Mouse (Mus musculus): Measurements from ENCODE around the gene Tas1r3.

The Tas1r3 gene

DNA sequence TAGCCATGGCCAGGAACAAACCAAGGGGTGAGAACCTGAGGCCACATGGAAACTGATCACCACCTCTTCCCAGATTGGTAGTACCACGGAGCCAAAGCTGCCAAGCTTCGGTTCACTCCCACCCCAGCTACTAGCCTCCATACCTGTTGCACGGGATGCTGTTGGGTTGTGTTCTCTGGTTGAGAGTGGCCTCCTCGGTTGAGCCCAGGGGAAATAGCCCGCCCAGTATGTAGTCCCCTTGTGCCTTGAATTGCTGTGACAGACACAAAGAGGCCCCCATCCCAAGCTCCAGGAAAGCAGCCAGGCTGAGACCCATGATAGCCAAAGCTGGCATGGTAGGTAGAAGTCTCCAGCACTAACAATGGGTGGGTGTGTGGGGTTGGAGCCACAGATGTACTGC lies at the start of gene Tas1r3:
Gene Tas1r3 (minus strand): TSS at position 362 of the 400 bp plus-strand sequence.
- no peak for DNase-seq (ENCODE audit: low read depth, low spot score)

DNA sequence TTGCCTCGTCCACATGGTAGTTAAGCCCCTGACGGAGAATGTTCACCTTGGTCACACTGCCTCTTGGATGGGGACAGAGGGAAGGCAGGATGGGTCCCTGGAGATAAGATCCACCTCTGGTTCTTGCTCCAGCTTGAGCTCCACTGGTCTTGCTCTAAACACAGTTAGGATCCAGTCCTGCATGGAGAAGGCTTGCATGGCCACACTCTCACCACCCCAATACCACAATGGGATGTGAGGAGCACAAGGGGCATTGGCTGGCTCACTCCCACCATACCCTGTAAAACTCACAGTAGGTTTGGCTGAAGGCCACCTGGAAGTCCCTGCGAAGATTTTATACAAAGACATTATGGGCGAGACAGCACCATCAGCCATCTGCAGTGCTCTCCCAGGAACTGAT lies 45.6 kb upstream of the Tas1r3 start:
- no peak for DNase-seq (ENCODE audit: low read depth, low spot score)

DNA sequence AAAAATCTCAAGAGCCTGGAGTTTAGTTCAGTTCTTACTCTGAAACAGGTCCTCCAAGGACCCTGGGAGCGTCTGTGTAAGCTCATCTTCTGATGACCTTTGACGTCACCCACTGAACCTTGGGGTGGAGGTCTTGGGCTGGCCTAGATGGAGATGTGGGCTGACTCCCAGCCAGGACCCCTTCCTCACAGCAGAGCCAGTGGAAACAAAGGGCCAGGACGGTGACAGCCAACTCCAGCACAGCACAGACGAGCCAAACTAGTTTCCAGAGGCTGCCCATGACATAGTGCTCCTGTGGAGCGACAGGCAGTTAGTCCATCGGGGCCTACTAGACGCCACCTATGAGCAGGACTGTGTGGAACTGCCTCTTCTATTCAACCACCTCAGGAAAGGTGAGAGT lies 45.1 kb upstream of the Tas1r3 start:
- no peak for DNase-seq (ENCODE audit: low read depth, low spot score)

DNA sequence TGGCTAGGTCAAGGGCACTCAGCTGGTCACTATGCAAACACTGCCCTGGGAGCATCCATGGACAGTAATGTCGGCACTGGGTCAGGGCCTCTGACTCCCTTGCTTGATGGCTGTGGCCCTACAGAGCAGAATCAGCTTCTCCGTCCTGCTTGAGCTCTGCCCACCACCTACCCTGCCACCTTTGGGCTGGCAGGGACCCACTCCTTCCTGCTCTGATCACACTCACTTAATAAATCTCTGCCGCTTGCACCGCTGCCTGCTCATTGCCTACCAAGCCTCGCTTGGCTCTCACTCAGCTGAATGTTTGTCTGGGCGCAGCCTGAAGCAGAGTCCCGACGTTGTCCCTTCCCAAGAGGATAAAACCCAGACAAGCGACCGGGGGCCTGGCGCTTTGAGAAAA lies 43.8 kb upstream of the Tas1r3 start:
- DNase-seq (ENCODE audit: low read depth, low spot score): no peak

DNA sequence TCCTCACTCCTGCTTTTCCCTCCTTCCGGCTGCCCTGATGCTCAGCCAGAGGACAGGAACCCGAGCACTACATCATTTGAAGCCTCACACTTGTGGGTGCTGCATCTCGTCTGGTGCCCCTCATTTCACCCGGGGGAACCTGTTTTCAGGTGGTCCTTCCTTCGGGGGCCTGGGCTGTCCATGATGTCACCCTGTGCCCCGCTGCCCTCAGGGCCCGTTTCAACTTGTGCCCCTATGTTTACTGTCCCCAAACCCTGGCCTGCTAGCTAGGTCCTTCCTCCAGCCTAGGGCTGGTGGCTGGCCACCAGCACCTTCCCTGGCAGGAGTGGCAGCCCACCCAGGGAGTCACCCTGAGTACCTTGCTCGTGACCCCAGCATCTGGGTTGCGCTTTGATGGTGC lies 43.0 kb upstream of the Tas1r3 start:
- no peak for DNase-seq (ENCODE audit: low read depth, low spot score)

DNA sequence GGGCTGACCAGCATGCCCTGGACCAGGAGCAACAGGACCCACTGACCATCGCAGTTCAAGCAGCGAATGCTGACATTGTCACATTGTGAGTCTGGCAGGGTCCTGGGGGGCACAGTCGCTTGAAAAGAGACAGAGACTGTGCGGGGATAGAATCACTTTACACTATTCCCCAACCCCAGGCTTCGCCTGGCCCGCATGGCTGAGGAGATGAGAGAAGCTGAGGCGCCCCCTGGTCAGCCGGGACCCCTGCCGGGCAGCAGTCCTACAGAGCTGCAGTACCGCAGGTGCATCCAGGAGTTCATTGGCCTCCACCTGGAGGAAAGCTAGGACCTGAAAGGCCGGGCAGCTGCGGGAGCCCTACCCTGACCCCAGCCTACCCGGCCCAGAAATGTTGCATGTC lies 42.5 kb upstream of the Tas1r3 start:
- no peak for DNase-seq (ENCODE audit: low read depth, low spot score)

DNA sequence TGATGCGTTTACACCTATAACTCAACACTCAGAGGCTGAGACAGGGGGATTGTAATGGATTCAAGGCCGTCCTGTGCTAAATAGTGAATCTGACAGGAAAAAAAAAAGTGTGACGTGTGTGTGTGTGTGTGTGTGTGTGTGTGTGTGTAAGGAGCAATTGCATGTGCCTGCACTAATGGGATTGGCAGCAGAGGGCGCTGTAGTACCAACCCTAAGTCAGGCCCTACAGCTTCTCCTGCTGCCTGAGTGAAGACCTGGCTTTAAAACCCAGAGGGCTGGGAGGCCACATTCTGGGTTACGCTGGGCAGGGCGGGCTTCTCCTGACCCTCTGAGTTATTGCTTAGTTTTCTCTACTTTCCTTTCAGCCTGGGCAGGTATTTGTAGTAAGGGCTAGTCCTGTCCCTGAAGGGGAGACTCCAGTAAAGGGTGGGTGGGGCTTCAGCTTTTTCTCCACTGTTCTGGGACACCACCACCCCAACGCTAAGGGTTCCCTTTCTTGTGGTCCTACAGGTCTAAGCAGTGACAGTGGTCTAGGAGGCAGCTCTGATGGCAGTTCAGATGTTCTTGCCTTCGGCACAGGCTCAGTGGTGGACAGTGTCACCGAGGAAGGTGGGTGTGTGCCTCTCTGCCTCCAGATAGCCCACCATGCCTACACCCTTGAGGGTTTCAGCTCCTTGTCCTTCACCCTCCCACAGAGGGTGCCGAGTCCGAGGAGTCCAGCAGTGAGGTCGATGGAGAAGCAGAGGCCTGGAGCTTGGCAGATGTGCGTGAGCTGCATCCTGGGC lies 41.3 kb upstream of the Tas1r3 start:
- DNase-seq (ENCODE audit: low read depth, low spot score): no peak

DNA sequence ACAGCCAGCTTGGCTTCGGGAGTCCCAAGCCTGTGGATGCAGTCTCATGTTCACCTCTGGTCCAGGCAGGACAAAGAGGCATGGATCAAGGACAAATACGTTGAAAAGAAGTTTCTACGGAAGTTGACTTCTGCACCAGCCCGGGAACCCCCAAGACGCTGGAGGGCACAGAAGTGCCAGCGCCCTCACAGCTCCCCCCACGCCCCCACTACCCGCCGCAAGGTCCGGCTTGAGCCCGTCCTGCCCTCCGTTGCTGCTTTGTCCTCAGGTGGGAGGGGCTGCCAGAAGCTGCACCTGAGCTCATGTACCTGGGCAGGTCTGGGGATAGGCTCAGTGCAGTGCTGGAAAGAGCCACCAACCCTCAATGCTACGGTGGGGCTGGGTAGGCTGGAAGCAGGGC lies 40.1 kb upstream of the Tas1r3 start:
- no peak for DNase-seq (ENCODE audit: low read depth, low spot score)

DNA sequence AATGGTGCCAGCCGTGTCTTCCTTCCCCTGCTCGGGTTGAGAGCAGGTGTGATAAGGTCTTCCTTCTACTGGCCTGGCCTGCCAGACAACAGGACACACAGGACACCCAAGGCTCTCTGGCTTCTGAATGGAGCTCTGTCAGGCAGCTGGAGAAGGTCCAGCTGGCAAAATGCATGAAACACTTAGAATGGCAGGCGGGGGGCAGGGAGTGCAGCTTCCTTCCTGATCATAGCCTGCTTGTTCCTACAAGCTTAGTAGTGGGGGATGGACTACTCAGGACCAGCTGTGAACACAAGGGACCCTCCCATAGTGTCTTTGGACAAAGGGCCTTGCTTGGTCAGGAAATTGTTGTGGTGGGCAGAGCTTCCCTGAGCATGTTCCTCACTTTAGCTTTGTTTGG lies 38.0 kb upstream of the Tas1r3 start:
- DNase-seq (ENCODE audit: low read depth, low spot score): no peak

DNA sequence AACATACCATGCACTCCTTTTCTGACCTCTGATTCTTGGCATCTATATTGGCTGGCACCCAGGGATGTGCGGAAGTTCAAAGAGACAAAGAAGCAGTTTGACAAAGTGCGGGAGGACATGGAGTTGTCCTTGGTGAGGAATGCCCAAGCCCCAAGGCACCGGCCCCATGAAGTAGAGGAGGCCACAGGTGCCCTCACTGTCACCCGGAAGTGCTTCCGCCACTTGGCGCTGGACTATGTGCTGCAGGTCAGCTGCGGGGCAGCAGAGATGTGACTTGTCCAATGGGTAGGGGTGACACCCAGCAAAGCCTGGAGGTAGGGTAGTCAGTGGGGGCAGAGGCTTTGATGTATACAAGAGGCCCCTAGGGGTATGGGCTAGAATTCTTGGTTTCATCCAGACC lies 36.2 kb upstream of the Tas1r3 start:
- DNase-seq (ENCODE audit: low read depth, low spot score): no peak

DNA sequence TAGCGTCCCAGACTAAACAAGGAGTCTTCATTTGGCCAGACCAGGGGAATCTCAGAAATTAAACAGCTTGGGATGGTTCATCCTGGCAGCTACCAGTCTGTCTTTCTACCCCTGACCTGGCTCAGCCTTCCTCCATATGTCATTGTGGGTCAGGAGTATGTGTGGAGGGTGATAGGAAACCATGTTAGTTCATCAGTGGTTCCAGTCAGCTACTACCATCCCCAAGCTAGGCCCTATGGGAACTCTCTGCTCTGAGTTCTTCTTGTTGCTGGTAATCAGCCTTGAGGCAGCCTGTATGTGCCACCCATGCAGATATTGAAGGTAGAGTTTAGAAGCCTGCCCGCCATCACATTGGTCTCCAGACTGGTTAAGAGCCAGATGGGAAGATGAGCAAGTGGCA lies 35.2 kb upstream of the Tas1r3 start:
- DNase-seq (ENCODE audit: low read depth, low spot score): no peak

DNA sequence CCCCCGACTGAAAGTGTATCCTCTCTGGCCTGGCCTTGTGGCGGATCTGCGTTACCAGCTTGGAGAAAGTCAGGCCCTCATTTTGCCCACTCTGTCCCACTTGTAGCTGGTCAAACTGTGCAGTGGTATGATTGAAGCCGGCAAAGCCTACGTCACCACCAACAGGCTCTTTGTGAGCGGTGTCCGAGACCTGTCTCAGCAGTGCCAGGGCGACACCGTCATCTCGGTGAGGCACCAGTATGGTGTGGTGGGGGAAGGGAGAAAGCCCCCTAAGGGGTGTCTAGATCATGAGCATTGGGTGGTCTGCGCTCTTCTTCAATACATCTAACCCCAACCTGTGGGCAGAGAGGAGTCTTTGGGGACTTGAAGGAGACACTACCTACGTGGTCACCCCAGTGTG lies 33.3 kb upstream of the Tas1r3 start:
- DNase-seq (ENCODE audit: low read depth, low spot score): no peak

DNA sequence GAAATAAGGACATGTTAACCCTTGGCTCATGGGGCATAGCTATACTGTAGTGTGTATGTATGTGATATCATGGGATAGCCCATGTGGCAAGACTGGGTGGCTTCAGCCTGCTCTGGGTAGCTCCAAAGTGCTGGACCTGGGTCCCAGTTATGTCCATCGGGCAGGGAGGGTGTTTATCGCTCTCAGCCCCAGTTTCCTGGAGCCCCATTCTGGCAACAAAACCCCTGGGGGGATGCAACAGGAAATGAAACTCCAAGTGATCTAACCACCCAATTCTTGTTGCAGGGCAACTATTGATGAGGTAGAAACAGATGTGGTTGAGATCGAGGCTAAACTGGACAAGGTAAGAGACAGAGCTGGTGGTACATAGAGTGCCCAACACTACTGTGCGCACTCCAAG lies 32.7 kb upstream of the Tas1r3 start:
- DNase-seq (ENCODE audit: low read depth, low spot score): no peak

DNA sequence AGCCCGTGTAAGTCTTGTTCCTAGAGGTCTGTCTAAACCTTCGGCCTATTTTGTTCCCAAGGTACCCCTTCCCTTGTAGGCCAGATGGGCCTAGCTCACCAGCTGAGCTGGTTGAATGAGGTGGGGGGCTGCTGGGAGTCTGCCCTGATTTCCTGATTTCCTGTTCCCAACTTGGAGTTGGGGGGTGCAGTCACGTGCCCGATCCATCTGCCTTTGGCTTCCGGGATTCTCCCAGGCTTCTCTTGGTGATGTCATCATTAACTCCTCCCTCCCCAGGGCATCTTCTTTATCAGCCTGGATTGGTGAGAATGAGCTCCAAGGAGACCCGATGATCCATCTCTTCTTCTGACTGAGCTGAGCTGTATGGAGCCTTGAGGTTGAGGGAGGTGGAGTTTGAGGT lies 32.1 kb upstream of the Tas1r3 start:
- DNase-seq (ENCODE audit: low read depth, low spot score): no peak

DNA sequence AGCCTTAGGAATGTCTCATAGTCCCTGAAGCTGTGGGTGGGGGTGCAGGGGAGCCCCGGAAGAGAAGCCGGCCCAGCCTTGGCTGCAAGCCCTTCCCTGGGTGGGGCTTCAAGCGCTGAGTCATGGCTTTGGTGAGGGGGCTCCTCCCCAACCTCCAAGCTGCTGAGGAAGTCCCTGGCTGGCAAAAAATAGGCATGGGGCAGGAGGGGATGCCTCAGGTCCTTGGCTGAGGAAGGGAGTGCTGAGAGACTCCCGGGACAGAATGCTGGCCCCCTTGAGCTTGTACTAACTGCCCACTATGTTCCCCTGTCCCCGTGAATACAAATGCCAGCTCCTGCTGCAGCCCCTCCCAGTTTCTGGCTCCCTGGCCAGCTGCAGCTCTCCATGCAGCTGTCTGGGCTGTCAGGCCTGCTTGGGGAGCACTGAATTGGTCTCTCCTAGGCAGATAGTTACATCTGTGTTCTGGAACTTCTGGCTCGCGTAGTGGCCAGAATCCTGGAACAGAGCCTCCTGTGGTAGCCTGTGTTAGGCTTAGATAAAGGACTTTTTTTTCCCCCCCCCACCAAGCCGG lies 31.2 kb upstream of the Tas1r3 start:
- DNase-seq (ENCODE audit: low read depth, low spot score): no peak

DNA sequence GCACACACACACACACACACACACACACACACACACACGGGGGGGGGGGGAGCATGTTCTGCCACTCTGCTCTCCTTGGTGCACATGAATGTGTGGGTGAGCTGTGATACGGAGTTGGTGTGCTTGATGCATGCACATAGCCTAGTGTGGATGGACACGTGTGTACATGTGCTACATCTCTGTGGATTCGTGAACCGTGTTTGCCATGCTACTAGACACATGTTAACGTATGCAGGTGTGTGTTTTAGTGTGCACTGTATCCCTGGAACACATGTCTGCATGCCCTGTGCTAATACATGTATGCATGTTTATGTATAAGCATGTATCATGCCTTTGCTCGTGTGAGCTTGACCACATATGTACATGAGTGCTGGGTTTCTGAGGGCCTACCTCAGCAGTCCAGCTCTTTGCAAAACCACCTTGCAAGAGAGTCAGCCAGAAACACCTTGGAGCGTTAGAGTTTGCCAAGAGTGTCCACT lies 30.1 kb upstream of the Tas1r3 start:
- no peak for DNase-seq (ENCODE audit: low read depth, low spot score)

DNA sequence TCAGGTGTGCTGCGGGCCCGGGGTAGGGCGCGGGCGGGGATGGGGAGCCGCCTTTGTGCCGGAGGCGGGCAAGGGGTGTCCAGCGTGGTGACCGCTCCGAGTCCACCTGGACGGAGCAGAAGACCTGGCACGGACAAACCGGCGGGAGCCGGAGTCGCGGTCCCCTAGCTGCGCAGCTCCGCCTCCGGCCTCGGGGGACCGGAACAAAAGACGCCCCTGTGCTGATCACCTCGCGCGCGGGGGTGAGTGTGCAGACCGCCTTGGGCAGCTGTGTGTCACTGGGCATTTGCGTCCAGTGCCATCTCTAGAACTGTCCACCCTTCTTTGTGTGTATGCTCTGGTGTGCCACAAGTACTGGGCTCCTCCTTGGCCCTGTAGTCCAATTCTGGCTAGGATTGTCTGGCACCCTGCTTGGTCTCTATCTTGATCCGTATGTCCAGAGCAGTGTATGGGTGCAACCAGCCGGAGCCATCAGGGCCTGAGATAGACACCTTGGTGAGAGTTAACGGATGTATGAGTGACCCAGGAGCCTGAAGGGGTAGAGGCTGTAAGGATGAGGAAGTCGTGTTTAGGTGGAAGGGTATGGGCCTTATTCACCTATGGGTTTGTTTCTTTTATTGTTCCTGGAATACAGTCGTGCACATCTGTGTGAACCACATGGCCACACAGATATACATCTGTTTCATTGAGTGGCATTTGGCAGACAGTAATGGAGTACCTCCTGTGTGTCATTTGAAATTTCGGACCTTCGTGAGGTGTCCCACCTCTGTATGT lies 29.5 kb upstream of the Tas1r3 start:
- no peak for DNase-seq (ENCODE audit: low read depth, low spot score)

DNA sequence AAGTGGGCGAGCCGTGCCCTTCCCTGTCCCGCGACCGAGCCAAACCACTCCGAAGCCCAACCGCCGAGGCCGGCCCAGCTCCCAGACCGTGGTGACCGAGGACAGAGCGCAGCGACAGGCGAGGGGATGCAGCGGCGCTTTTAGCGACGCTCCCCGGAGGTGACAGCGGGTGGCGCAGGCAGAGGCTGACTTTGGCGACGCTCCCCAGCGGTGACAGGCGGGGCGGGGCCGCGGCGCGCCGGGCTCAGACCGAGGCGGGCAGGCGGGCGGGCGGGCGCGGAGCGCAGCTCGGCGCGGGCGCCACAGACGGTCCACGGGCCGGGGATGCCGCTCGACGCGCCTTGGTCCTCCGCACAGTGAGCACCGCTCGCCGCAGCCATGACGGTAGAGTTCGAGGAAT lies 28.9 kb upstream of the Tas1r3 start:
- DNase-seq (ENCODE audit: low read depth, low spot score): peak; percentile 68

DNA sequence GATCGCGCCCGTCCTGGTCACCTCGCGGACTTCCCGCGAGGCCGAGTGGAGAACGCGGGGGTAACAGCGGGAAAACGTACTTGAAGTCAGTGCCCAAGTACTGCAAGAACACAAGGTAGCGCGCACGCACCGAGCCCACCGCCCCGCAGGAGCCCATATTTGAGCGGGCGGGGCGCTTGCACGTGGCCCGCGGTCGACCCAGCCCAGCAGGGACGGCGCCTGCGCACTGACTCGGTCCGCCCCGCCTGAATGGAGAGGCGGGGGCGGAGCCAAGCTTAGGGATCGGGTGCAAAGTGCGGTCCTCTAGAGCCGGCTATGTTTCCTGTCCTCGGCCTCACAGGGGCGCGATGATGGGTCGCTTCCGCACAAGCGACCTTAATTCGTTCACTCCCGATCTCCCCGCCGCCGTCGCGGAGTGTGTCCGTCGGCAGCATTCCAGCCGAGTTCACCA lies 28.4 kb upstream of the Tas1r3 start, which contains the start of the genes Pusl1 and Acap3:
Gene Pusl1 (minus strand): TSS at position 231 of the 451 bp plus-strand sequence.
Gene Acap3 (plus strand): TSS at position 272 of the 451 bp plus-strand sequence.
- peak; percentile 95 for DNase-seq (ENCODE audit: low read depth, low spot score)

DNA sequence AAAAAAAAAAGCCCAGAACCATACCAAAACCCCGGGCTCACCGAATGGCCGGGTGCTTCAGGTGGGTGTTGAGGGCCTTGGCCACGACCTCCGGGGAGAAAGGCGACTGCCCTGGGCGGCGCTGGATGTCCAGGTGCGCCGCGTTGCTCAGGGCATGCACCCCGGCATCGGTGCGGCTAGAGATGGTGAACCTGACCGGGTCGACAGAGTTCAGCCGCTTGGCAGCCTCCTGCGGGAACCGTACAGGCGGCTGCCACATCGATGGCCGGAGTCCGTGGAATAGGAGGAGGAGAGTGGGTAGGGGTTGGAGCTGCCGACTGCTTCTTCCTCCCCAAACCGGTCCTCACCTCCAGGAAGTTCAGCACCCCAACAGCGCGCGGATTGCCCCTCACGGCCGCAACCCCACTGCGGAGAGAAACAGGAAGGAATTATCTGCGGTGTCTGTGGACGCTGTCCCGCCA lies 27.9 kb upstream of the Tas1r3 start:
- DNase-seq (ENCODE audit: low read depth, low spot score): no peak

DNA sequence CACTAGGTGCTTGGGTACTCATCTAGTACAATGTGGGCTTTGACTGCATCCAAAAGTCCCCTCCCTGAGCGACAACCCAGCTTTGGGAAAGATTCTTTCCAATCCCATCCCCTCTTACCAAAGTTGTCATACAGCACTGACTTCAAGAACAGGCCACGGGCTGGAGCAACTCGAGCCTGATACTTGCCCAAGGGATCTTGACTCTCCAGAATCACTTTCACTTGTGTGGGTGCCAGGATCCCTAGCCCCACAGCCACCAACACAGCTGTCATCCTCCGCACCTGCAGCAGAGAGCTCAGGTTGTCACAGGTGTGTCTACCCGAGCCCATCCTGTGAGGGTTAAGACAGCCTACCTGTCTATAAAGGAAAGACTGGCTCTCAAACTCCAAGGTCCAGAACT lies 26.2 kb upstream of the Tas1r3 start:
- no peak for DNase-seq (ENCODE audit: low read depth, low spot score)

DNA sequence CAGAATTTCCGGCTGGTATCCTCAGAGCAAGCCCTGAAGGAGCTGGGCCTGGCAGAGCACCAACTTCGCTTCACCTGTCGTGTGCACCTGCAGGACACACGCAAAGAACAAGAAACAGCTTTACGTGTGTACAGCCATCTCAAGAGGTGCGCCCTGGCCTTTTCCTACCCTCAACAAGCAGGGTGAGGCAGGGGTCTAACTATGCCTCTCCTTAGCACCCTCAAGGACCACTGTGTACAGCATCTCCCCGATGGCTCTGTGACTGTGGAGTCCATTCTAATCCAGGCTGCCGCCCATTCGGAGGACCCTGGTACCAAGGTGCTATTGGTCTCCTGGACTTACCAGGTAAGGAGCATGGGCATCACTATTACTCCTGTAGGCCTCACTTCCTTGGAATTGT lies 25.0 kb upstream of the Tas1r3 start:
- no peak for DNase-seq (ENCODE audit: low read depth, low spot score)
